Mouse (Mus musculus) monocyte, adult 2 months (primary cell): ENCODE measurements at regions not wholly inside any gene's neighbourhood (a gene's known extent, or its start where the extent isn't known, plus 50 kb on each side); places are given as distances from the start of the nearest gene placed in this dataset.

Experiments used
- DNase-seq, 2 experiments: peaks; one replicate each; pipeline ENCODE4 v3.0.0; 2022; ENCODE audit warnings: low spot score in 2 of 2, low read depth in 1 of 2

- no peak for DNase-seq
Measured at GRCm38 (mm10) chr16:77238358-77239175, 225.1 kb downstream of the Usp25 start.

GRCm38 (mm10) chr16:77237631-77238357 is 224.3 kb downstream of the Usp25 start:
- DNase-seq = no peak

- DNase-seq = no peak
Measured at GRCm38 (mm10) chr16:77237272-77237603, 223.7 kb downstream of the Usp25 start.

GRCm38 (mm10) chr16:77236509-77237271 is 223.2 kb downstream of the Usp25 start:
- no peak for DNase-seq

GRCm38 (mm10) chr16:77236021-77236420 is 222.5 kb downstream of the Usp25 start:
- no peak for DNase-seq

GRCm38 (mm10) chr16:77235449-77235848 is 221.9 kb downstream of the Usp25 start:
- no peak for DNase-seq
